Mouse (Mus musculus) v-Abl transformed pro-B cells (cell line): ENCODE measurements around the gene Spata16.
"Not testable (repeated sequence)": the region's sequence is repeated elsewhere in the genome, so short reads cannot be mapped to it uniquely, and the experiment has no call there.

Experiments
- in situ Hi-C, 2 experiments: fragments of 400-800 bp; cut with MboI; formaldehyde crosslinking; loops; one replicate each; pipeline ENCODE4 v1.15.1; 2025; ENCODE audit not compliant: unreplicated experiment in 2 of 2

Spata16 gene

DNA sequence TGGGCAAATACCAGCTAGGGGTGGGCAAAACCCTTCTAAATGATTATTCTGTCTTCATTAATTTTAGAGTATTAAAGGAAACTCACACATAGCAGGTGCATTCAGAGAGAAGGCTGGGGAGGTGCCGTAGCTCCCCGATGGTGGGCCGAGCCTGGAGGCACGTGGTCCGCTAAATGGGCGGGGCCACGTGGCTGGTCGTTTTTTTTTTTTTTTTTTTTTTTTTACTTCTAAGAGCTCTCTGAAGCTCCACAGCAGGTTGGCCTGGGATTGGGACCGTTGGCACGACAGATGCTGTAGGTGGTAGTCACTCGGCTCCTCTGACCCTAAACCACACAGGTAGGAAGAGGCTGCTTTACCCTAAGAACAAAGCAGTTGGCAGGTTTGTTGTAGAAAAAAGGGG lies at the start of gene Spata16:
Gene Spata16 (plus strand): TSS at position 219 of the 400 bp plus-strand sequence.
- in situ Hi-C loops: no loop called here

- in situ Hi-C loops: no loop called here
These were observed 32.6 kb upstream of the Spata16 start for GRCm38 (mm10) chr3:26604861-26605260.

- in situ Hi-C loops: no loop called here
These were observed 28.9 kb upstream of the Spata16 start for GRCm38 (mm10) chr3:26608531-26608930.

DNA sequence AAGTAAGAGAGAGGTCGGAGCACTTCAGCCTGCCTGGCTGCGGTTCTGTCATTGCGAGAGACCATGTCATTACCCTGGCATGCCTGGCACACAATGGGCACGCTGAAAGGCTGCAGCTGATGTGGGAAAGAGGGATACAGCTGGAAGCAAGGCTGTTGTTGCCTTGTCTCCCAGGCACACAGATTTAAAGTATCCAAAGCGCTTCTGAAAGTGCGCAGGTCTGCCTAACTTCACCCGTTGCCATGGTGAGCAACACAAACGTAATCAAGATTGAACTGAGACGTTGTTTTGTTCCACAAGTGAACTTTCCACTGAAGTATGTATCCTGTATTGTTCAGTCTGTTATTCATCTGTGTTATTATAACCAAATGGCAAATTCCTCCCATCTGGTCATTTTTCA lies 1.8 kb downstream of the Spata16 start:
- in situ Hi-C loops: no loop called here

GRCm38 (mm10) chr3:26639851-26640250 lies 2.4 kb downstream of the Spata16 start:
- in situ Hi-C loops: no loop called here

DNA sequence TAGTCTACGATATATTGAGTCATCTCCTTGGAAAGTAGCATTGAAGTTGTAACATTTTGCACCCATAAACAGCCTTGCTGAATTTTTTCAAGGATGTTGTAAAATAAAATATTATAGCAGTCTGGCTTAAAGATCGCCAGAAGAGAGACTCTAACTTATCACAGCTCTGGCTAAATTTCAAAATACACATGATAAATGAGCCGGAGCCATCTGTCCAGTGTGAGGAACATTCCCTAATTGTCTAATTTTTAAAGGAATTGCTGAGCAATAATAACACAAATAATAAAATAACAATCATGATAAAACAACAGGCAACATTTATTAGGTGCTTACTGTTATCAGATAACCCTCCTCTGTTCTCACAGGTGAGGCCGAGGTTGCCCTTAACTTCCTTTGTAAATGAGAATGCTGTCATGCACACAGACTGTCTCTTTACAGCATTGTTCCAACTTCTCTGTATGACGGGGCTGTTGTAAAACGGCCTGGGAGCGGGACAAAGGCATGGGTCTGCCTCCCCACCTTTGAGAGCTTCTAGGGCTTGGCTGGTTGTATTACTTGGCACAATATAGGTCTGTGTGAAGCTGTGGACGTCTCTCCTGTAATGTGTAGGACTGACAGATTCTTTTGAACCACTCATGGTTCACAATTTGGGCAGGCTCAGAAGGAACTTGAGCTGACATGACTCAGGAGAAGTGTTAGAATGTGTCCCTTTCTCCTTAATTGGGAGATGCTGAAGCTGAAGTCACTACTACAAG lies 3.1 kb downstream of the Spata16 start:
- in situ Hi-C loops: no loop called here

DNA sequence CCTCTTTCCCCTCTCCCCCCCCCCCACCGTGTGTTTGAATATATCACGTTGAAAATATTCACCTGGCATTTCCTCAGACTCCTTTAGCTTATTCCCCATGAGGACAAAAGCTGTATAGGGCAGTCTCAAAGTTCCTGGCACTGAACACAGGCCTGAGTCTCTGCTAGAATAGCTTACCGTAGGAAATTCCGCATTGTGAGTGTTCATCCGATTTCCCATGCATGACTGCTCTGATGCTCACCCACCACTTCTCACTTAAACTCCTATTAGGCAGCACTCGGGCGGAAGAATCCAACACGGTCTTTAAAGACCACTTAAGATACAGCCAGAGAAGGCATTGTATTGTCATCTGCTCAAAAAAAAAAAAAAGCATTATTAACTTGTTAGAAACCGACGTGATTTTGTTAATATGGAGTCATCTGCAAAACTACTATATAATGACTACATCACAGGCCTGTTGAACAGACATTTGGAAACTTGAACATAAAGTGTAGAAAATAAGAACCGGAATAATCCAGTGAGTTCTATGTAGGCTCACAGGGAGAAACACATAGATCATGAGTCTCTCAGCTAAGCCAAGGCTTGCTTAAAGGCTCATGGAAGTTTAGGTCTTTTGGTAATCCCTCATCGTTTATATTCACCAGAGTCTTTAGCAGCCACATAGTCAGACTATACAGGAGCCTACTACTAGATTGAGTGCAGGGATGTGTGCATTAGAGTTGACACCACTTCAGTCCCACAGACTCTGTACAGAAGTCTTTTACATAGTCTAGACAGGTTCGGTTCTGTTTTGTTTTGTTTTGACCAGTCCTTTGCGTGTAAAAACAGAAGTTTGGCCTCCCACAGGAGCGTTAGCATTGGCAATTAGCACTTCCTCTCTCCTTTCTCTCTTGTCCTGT lies 4.2 kb downstream of the Spata16 start:
- in situ Hi-C loops: no loop called here

- in situ Hi-C loops: no loop called here
These were observed 6.7 kb downstream of the Spata16 start for GRCm38 (mm10) chr3:26644136-26644535.

DNA sequence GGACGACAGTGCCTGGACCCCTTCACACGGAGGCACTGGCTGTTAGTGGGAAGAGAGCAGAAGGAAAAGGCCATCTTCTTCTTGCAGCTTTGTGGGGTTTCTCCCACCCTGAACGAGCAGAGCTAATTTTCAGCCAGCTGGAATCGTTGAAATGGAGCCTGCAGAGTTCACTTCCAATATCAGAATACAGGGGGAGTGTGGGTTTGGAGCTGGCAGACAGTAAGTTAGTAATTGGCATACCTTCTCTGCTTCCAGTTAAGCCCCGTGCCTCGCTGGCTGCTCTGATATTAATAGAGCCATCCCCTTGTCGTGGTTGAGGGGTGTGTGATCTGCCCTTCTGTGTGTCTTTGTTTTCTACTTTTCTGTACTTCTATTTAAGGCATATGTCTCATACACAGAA lies 9.4 kb downstream of the Spata16 start:
- in situ Hi-C loops: no loop called here

DNA sequence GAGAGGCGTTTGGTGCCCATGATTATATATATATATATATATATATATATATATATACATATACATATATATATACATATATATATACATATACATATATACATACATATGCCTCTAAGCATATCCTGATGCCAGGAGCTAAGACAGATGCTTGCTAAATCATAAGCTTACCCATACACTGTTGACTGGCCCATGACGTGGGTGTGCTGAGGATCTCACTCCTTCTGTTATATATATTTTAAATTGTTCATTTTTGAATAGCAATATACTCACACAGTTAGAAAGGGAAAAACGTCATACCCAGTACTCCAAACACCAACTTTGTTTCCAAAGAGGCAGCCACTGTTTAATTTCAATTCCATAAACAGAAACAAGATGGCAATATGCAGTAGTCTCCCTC lies 48.4 kb downstream of the Spata16 start:
- in situ Hi-C loops: no loop called here

DNA sequence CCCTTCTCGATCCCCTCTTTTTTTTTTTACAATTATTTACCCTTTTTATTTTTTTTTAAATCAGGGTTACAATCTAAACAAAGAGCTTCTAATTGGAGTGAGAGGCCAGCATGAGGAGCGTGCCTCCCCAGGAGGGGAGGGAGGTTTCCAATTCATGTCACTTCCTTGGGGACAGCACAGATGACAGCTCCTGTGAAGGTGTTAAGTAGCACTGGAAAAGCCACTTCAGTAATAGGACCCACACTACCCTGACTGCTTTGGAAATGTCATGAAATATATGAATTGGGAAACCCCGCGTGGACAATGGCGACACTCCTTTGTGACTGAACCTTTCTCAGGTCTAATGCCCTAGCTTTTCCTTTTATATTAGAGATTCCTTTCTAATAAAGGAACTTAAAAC lies 72.1 kb downstream of the Spata16 start:
- in situ Hi-C loops: not testable (repeated sequence)

DNA sequence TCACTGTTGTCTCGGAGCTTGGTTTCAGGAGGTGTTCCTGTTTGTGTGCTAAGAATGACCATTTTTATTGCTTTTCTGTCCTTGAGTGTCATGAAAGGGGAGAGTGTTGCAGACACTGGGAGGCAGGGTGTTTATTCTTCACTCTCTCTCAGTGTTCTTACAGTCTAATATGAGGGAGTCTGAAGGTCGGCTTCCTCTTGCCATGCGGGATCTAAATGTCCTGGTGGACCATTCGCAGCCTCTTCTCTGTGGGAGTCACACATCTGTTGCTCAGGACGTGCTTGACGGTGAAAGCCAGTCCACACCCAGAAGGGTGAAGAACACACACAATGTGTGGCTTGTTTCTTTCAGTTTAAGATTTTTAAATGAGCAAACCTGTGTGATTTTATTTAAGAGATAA lies 90.1 kb downstream of the Spata16 start:
- in situ Hi-C loops: no loop called here

DNA sequence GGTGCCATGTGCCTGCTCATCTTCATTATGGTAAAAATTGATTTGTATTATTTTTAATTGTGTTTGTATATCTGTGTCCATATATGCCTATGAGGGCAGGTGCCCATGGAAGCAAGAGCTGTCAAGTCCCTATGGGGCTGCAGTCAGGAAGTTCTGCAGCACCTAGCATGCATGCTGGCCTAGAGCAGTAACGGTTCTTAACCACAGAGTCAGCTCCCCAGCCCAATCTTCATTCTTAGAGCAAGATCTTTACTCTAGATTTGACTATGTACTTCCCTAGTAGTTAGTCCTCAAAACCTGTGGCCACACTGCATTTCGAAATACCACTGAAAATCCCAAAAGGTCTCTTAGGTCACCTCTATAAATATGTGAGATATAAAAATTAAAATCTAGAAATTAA lies 113.1 kb downstream of the Spata16 start:
- in situ Hi-C loops: no loop called here

DNA sequence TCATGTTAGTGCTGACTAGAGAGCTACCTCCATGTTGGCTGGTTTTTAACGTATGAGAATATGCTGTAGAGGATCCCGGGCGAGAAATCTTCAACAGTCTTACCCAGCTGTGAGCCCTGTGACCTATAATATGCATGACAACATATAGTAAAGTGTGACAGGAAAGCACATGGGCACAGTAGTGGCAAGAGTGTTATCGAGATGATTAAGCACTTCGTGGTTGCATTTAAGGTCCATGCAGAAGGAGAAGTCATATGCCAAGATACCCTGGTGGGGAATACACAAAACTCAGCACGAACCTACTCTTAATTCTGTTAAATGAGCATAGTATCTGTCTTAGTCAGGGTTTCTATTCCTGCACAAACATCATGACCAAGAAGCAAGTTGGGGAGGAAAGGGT lies 115.0 kb downstream of the Spata16 start:
- in situ Hi-C loops: no loop called here

DNA sequence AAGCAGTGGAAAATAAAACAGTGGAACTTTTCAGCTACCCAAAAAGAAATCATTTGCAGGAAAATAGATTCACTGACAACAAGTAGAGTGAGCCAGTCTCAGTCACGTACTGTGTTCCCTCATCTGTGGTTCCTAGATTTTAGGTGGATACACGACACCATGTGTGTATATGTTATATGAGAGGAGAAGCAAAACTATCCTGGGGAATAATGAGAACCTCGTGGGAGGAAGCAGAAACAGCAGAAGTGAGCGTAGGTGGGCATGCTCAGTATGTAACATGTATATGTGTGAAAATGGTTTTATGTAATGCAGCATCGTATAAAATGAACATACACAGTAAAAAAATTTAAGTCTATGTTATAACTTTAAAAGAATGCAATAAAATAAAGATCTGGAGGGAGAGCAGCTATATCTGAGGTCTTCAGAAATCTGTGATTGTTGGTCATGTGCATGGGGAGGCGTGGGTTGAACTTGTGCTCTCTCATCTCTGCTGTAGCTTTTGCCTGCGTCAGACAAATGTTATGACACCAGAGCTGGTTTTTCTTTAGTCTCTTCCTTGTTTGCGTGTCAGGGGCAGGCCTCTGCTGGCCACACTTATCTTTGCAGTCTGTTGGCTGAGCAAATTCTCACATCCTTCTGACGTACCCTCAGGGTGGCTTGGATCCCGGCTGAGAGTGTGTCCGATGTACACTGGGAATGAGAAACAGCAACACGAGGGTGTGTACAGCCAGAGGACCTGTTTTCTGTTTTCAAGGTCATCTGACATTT lies 156.1 kb downstream of the Spata16 start:
- in situ Hi-C loops: no loop called here

GRCm38 (mm10) chr3:26795851-26796538 lies 158.6 kb downstream of the Spata16 start:
- in situ Hi-C loops: no loop called here

DNA sequence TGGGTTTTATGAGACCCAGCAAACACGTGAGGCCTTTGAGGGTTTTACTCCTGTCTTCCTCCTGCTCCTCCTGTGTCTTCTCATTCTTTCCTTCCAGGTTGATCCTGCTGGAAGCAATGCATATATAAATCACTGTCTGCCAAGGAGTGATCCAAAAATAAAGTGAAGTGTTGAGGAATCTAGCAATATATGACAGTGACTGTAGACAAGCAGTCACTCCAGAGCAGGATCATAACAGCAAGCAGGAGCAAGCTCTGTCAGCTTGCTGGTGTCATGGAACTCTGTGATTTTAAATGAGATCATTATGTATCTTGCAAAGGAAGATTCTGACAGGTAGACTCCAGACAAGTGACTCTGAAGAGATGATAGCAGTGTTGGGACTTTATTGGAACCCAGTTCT lies 159.5 kb downstream of the Spata16 start:
- in situ Hi-C loops: no loop called here

DNA sequence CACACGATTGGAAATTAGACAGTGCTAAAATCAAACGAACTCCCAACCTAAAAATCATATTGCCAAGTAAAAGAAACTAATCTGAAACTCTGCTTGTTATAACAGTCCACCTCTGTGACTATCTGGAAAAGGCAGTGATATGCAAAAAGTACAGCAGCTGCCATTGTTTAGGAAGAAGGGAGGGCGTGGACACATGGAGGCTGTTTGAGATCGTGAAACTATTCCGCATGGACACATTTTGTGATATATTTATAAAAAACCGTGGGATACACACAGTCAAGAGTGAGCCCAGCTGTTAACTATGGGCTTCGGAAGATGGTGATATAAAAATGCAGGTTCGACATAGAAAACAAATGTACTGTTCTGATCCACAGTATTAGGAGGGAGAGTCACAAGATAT lies 176.9 kb downstream of the Spata16 start:
- in situ Hi-C loops: no loop called here

- in situ Hi-C loops: no loop called here
These were observed 178.3 kb downstream of the Spata16 start for GRCm38 (mm10) chr3:26815764-26816163.

- in situ Hi-C loops: no loop called here
These were observed 182.0 kb downstream of the Spata16 start for GRCm38 (mm10) chr3:26819398-26819797.
